Mouse (Mus musculus) hindbrain, embryonic 11.5 days (tissue): ENCODE data around the gene Cc2d1a. TPM values are rescaled to one million over a fixed set of nuclear protein-coding genes. Genes with fewer than 3 reads are reported as not detected.
A peak's percentile ranks its signal among the peaks of the same experiment; 100 is the strongest.

ENCODE experiments used
- ATAC-seq: fragments of 200-750 bp; cut with Nextera tagmentation; 2 replicates; pipeline ENCODE4 v1.8.0; 2017; ENCODE audit warnings: mild to moderate bottlenecking, moderate TSS enrichment, moderate library complexity; ENCODE audit not compliant: low FRiP score
- DNase-seq: peaks from one replicate; pipeline ENCODE4 v3.0.0-alpha.2; 2015; ENCODE audit warnings: low spot score
- H3K27ac ChIP-seq: fragments of 300-500 bp; sonication (generic); 2 replicates; pipeline ENCODE4 v1.5.1; 2014; ENCODE audit warnings: mild to moderate bottlenecking, low read depth, low read length
- H3K27me3 ChIP-seq: fragments of 300-500 bp; sonication (generic); 2 replicates; pipeline ENCODE4 v1.6.1; 2014; ENCODE audit warnings: mild to moderate bottlenecking, low read length, moderate library complexity, mixed read lengths; ENCODE audit not compliant: control insufficient read depth, insufficient read depth
- H3K36me3 ChIP-seq: fragments of 300-500 bp; sonication (generic); 2 replicates; pipeline ENCODE4 v1.6.1; 2014; ENCODE audit warnings: mild to moderate bottlenecking, low read length, moderate library complexity, mixed read lengths; ENCODE audit not compliant: control insufficient read depth, insufficient read depth
- H3K4me1 ChIP-seq: fragments of 300-500 bp; sonication (generic); replicated peaks from 2 replicates; pipeline ENCODE4 v1.6.1; 2014; ENCODE audit warnings: low read length, mixed read lengths; ENCODE audit not compliant: control insufficient read depth, insufficient read depth
- H3K4me2 ChIP-seq: fragments of 300-500 bp; sonication (generic); replicated peaks from 2 replicates; pipeline ENCODE4 v1.6.1; 2014; ENCODE audit warnings: mild to moderate bottlenecking, low read depth, low read length
- H3K4me3 ChIP-seq: fragments of 300-500 bp; sonication (generic); 2 replicates; pipeline ENCODE4 v1.5.1; 2014; ENCODE audit warnings: low read depth, low read length
- H3K9ac ChIP-seq: fragments of 300-500 bp; sonication (generic); 2 replicates; pipeline ENCODE4 v1.6.1; 2014; ENCODE audit warnings: low read depth, low read length
- H3K9me3 ChIP-seq: fragments of 300-500 bp; sonication (generic); 2 replicates; pipeline ENCODE4 v1.6.1; 2016; ENCODE audit warnings: low read length; ENCODE audit not compliant: control insufficient read depth
- WGBS: fragments of 180-500 bp; shearing (Covaris S2); extraction: QIAGEN DNeasy Blood & Tissue Kit; methylation state at CpG from one replicate; pipeline ENCODE4 v1.1.7; 2014; 5-methylcytosine and 5-hydroxymethylcytosine counted together
- polyA plus RNA-seq: library from polyadenylated mRNA; unstranded; fragments of >200 nt; fragmentation: Nextera tagmentation; extraction: Ambion mirVana; gene quantifications from 2 replicates; pipeline ENCODE4 v1.2.1, GENCODE M21; 2014

The Cc2d1a gene
- polyA plus RNA-seq, 1 experiment from 2014 or later: 8.8 TPM

DNA sequence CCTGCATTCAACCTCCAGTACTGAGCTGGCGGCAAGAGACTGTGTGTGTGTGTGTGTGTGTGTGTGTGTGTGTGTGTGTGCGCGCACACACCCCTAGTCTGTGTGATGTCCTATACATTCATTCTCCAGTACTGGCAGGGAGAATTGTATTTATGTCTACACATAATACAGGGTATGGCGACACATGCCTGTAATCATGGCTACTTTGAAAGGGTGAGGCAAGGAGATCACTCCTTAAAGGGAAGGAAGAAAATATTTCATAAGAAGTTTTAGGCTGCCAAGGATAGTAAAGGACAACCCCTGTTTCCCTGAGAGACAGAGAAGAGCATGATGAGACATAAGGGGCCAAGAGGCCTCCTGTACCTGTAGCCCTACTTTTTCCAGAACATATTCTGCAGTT is 9.9 kb upstream of the Cc2d1a start:
- Histone ChIP-seq H3K4me1 (no peaks in the 10 kb centered on the region), H3K27me3 (no peaks in the 10 kb centered on the region), H3K9me3 (no peaks in the 10 kb centered on the region), H3K27ac (no peak overlapping the region), H3K4me3 (no peak overlapping the region), H3K36me3 (no peaks in the 10 kb centered on the region), H3K4me2 (no peak overlapping the region), H3K9ac (no peak overlapping the region)
- DNase-seq (no peak), ATAC-seq (no peak)
- 88% methylated on average over 4 of the region's 4 CpGs for WGBS

- H3K36me3 ChIP-seq: no peaks in the 10 kb centered on the region
- no peak overlapping the region for H3K4me2 ChIP-seq
- H3K4me3 ChIP-seq: no peak overlapping the region
- H3K27me3 ChIP-seq: no peaks in the 10 kb centered on the region
- no peaks in the 10 kb centered on the region for H3K4me1 ChIP-seq
- no peak overlapping the region for H3K9ac ChIP-seq
- DNase-seq: no peak
- H3K27ac ChIP-seq: no peak overlapping the region
- ATAC-seq: no peak
- WGBS: 76% methylated on average over 3 of the region's 3 CpGs
- H3K9me3 ChIP-seq: no peaks in the 10 kb centered on the region
Measured at GRCm38 (mm10) chr8:84149181-84149580, 1.4 kb upstream of the Cc2d1a start.

GRCm38 (mm10) chr8:84148531-84148850 is 755 bp upstream of the Cc2d1a start:
- H3K9ac ChIP-seq: no peak overlapping the region
- no peak overlapping the region for H3K27ac ChIP-seq
- H3K4me3 ChIP-seq: no peak overlapping the region
- H3K4me2 ChIP-seq: peak overlapping the region; percentile 94
- H3K4me1 ChIP-seq: no peaks in the 10 kb centered on the region
- no peaks in the 10 kb centered on the region for H3K9me3 ChIP-seq
- H3K27me3 ChIP-seq: no peaks in the 10 kb centered on the region
- 91% methylated on average over 5 of the region's 5 CpGs for WGBS
- no peak for DNase-seq
- no peak for ATAC-seq
- H3K36me3 ChIP-seq: 0 out of 2 replicates have a peak, but pooled peaks cover 1% of the 10 kb centered on the region

DNA sequence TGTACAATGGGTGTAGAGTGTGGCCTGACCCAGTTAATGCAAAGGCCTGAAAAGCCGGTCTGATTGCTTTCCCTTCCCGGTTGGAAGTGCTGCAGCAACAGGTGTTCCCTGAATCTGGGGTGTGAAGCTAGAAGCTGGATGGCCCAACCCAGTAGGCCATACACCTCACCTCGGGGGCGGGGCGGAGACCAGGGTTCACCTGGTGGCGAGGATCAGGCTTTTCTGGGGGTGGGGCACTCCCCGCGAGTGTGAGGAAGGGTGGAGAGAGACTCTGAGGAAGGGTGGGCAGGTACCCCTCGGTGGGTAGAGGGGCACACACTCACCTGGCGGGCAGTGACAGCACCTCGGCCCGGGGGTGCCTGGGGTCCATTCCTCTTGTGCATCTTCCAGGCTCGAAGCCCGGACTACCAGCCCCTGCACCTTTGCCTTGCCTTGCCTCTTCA is 391 bp downstream of the Cc2d1a start:
- DNase-seq (peak; percentile 28), ATAC-seq (peak; percentile 79)
- no peak overlapping the region for H3K27ac ChIP-seq
- peak overlapping the region; percentile 94 for H3K4me2 ChIP-seq
- no peaks in the 10 kb centered on the region for H3K9me3 ChIP-seq
- peak overlapping the region; percentile 54 for H3K4me3 ChIP-seq
- 13% methylated on average over 14 of the region's 14 CpGs for WGBS
- H3K27me3 ChIP-seq: no peaks in the 10 kb centered on the region
- H3K9ac ChIP-seq: peak overlapping the region; percentile 68
- no peaks in the 10 kb centered on the region for H3K4me1 ChIP-seq
- H3K36me3 ChIP-seq: 0 out of 2 replicates have a peak, but pooled peaks cover 4% of the 10 kb centered on the region

GRCm38 (mm10) chr8:84144636-84145245 is 3.0 kb downstream of the Cc2d1a start:
- H3K36me3 ChIP-seq: peaks cover 13% of the 10 kb centered on the region; the same call in 1 of the 2 replicates
- WGBS: 95% methylated on average over 8 of the region's 8 CpGs
- no peaks in the 10 kb centered on the region for H3K4me1 ChIP-seq
- H3K9me3 ChIP-seq: no peaks in the 10 kb centered on the region
- no peak overlapping the region for H3K27ac ChIP-seq
- no peaks in the 10 kb centered on the region for H3K27me3 ChIP-seq
- DNase-seq (no peak), ATAC-seq (no peak)
- H3K4me3 ChIP-seq: no peak overlapping the region
- no peak overlapping the region for H3K4me2 ChIP-seq
- H3K9ac ChIP-seq: no peak overlapping the region

- H3K27ac ChIP-seq: no peak overlapping the region
- no peak overlapping the region for H3K4me3 ChIP-seq
- no peak for ATAC-seq
- WGBS: 86% methylated on average over 4 of the region's 4 CpGs
- H3K9ac ChIP-seq: no peak overlapping the region
- DNase-seq: no peak
- H3K27me3 ChIP-seq: no peaks in the 10 kb centered on the region
- no peak overlapping the region for H3K4me2 ChIP-seq
- H3K36me3 ChIP-seq: peaks cover 23% of the 10 kb centered on the region; the same call in 1 of the 2 replicates
- no peaks in the 10 kb centered on the region for H3K4me1 ChIP-seq
- no peaks in the 10 kb centered on the region for H3K9me3 ChIP-seq
Measured at GRCm38 (mm10) chr8:84140838-84141237, 6.9 kb downstream of the Cc2d1a start.

GRCm38 (mm10) chr8:84137848-84138247 is 9.9 kb downstream of the Cc2d1a start:
- H3K4me3 ChIP-seq: no peak overlapping the region
- no peaks in the 10 kb centered on the region for H3K4me1 ChIP-seq
- H3K36me3 ChIP-seq: peaks cover 25% of the 10 kb centered on the region; the same call in 1 of the 2 replicates
- H3K27ac ChIP-seq: no peak overlapping the region
- H3K4me2 ChIP-seq: no peak overlapping the region
- no peaks in the 10 kb centered on the region for H3K9me3 ChIP-seq
- H3K9ac ChIP-seq: no peak overlapping the region
- DNase-seq: no peak
- no peaks in the 10 kb centered on the region for H3K27me3 ChIP-seq
- no peak for ATAC-seq
- 84% methylated on average over 3 of the region's 3 CpGs for WGBS

- H3K27me3 ChIP-seq: no peaks in the 10 kb centered on the region
- H3K36me3 ChIP-seq: 0 out of 2 replicates have a peak, but pooled peaks cover 14% of the 10 kb centered on the region
- no peak for ATAC-seq
- no peak overlapping the region for H3K9ac ChIP-seq
- H3K27ac ChIP-seq: no peak overlapping the region
- 90% methylated on average over 8 of the region's 8 CpGs for WGBS
- no peak overlapping the region for H3K4me2 ChIP-seq
- no peaks in the 10 kb centered on the region for H3K9me3 ChIP-seq
- DNase-seq: no peak
- no peak overlapping the region for H3K4me3 ChIP-seq
- H3K4me1 ChIP-seq: no peaks in the 10 kb centered on the region
Measured at GRCm38 (mm10) chr8:84132225-84132624, 15.5 kb downstream of the Cc2d1a start.

DNA sequence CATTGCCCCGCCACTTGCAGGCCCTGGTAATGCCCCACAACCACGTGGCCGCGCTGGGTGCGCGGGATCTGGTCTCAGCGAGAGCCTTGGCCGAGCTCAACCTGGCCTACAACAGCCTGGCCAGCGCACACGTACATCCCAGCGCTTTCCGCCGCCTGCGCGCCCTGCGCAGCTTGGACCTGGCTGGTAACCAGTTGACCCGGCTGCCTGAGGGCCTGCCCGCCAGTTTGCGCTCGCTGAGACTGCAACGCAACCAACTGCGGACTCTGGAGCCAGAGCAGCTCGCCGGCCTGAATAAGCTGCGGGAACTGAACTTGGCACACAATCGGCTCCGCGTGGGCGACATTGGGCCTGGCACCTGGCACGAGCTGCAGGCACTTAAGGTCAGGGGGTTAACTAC is 16.9 kb downstream of the Cc2d1a start:
- Histone ChIP-seq H3K4me1 (no peaks in the 10 kb centered on the region), H3K27ac (no peak overlapping the region), H3K9ac (no peak overlapping the region), H3K36me3 (0 out of 2 replicates have a peak, but pooled peaks cover 6% of the 10 kb centered on the region), H3K27me3 (no peaks in the 10 kb centered on the region), H3K4me2 (no peak overlapping the region), H3K9me3 (no peaks in the 10 kb centered on the region), H3K4me3 (no peak overlapping the region)
- 48% methylated on average over 30 of the region's 30 CpGs for WGBS
- DNase-seq (no peak), ATAC-seq (no peak)
